Mouse (Mus musculus): ENCODE data around the gene Mxra8.

Gene Mxra8

DNA sequence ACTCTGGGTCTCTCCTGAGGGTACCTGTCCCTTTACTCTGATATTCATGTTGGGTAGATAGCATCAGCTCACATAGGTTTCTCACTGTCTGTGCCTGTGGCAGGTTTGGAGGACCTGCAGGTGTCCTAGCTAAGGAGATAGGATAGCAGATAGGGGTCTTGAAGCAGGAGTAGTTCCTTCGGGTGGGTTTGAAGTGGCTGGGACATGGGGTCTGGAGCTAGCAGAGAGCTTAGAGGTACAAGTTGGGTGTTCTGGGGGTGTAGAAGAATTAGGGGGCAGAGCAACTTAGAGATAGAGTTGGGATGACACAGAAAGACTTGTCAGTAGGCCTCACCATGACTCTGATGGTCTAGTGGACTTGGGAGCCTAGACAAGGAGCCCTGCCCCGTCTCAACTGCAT is 9.9 kb downstream of the Mxra8 start:
- H3K4me1 ChIP-seq (replicated peaks; ENCODE audit: low read depth, low read length), result peaks cover 41% of the 10 kb centered on the region
- no peak overlapping the region for H3K4me3 ChIP-seq (replicated peaks; ENCODE audit: low read length)
- 0 out of 2 replicates have a peak, but pooled peaks cover 4% of the 10 kb centered on the region for H3K27me3 ChIP-seq (ENCODE audit: insufficient read depth, low read length)
- TF ChIP-seq CTCF (conservative IDR thresholded peaks at IDR 0.05; ENCODE audit: low read length), result no peak
- TF ChIP-seq POU5F1 (IDR thresholded peaks at IDR 0.05; ENCODE audit: borderline replicate concordance, low read length), result no peak
- TF ChIP-seq NANOG (IDR thresholded peaks at IDR 0.05; ENCODE audit: borderline replicate concordance, low read length), result no peak
- peaks cover 17% of the 10 kb centered on the region; the same call in 1 of the 2 replicates for H3K36me3 ChIP-seq (ENCODE audit: insufficient read depth, low read length)
- H3K9me3 ChIP-seq (ENCODE audit: low read length), result no peaks in the 10 kb centered on the region

DNA sequence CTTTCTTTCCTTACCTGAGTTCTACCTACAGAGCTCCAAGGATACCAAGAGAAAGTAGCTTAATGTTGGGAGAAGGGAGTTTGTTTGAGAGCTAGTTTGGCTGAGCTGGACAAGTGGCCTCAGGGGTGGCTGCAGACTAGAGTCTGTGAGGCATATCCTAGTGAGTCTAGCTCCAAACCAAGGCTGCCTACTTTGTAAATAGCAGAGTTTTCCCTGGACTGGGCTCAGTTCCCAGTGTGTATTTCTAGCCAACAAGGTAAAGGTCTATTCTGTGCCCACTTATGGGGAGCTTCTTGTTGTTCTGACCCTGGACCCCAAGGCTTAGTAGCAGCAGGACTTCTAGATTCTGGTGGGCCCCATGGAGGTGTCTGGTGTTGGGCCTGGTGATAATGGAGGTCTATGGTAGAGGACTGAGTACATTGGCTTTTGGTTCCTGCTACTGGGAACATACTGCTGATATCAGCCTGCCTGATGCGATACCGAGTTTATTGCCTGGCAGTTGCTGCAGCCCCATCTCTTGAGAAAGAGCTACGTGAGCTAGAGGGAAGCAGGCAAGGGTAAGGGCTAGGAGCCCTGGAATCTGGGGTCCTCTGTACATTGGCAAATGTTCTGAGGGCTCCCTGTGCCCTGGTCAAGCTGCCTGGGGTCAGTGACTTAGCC is 10.4 kb downstream of the Mxra8 start:
- H3K9me3 ChIP-seq (ENCODE audit: low read length), result no peaks in the 10 kb centered on the region
- no peak overlapping the region for H3K4me3 ChIP-seq (replicated peaks; ENCODE audit: low read length)
- H3K27me3 ChIP-seq (ENCODE audit: insufficient read depth, low read length), result 0 out of 2 replicates have a peak, but pooled peaks cover 4% of the 10 kb centered on the region
- peaks cover 22% of the 10 kb centered on the region for H3K36me3 ChIP-seq (ENCODE audit: insufficient read depth, low read length)
- TF ChIP-seq NANOG (IDR thresholded peaks at IDR 0.05; ENCODE audit: borderline replicate concordance, low read length) (no peak), POU5F1 (IDR thresholded peaks at IDR 0.05; ENCODE audit: borderline replicate concordance, low read length) (no peak), CTCF (conservative IDR thresholded peaks at IDR 0.05; ENCODE audit: low read length) (no peak)
- peaks cover 47% of the 10 kb centered on the region for H3K4me1 ChIP-seq (replicated peaks; ENCODE audit: low read depth, low read length)

DNA sequence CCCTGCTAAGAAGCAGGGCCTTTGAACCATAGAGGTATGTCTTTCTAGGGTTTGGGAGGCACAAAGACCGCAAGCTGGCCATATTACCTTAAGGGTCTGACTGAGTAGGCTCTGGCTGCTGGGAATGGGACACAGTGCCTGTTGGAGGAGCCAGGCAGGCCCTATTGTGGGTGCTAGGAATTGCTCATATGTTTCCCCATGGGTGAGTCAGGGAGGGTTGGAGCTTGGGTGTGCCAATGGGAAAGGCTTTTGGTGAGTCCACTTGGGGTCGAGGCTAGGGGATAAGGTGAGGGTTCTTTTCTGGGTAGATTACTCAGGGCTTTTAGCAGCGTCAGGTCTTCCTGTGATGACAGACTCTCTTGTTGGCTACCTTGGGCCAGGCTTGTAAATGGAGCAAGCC is 11.9 kb downstream of the Mxra8 start:
- Histone ChIP-seq H3K36me3 (ENCODE audit: insufficient read depth, low read length) (peaks cover 36% of the 10 kb centered on the region), H3K4me3 (replicated peaks; ENCODE audit: low read length) (no peak overlapping the region), H3K4me1 (replicated peaks; ENCODE audit: low read depth, low read length) (peaks cover 49% of the 10 kb centered on the region), H3K9me3 (ENCODE audit: low read length) (no peaks in the 10 kb centered on the region), H3K27me3 (ENCODE audit: insufficient read depth, low read length) (no peaks in the 10 kb centered on the region)
- TF ChIP-seq CTCF (conservative IDR thresholded peaks at IDR 0.05; ENCODE audit: low read length) (no peak), NANOG (IDR thresholded peaks at IDR 0.05; ENCODE audit: borderline replicate concordance, low read length) (no peak), POU5F1 (IDR thresholded peaks at IDR 0.05; ENCODE audit: borderline replicate concordance, low read length) (no peak)

DNA sequence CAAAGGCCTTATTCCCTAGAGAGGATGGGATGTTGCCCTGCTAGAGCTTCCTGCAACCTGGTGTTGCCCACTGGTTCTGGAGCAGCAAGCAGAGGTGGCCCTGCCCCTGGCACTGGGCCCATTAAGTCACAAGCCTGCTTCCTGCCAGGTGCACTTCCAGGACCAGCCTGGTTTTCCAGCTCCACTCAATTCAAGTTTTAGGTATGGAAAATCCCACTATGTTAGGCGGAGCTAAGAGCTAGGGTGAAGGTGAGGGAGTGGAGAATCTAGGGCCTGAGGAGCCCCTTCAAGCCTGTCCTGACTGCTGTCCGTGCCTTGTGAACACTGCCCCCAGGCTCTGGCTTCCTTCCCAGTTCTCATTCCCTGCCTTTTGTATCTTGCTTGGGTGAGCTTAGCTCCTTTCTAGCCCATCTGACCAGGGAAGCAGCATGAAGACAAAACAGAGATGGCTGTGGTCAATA is 12.5 kb downstream of the Mxra8 start:
- H3K9me3 ChIP-seq (ENCODE audit: low read length), result no peaks in the 10 kb centered on the region
- H3K4me3 ChIP-seq (replicated peaks; ENCODE audit: low read length), result no peak overlapping the region
- H3K27me3 ChIP-seq (ENCODE audit: insufficient read depth, low read length), result no peaks in the 10 kb centered on the region
- TF ChIP-seq POU5F1 (IDR thresholded peaks at IDR 0.05; ENCODE audit: borderline replicate concordance, low read length), result no peak
- TF ChIP-seq CTCF (conservative IDR thresholded peaks at IDR 0.05; ENCODE audit: low read length), result no peak
- no peak for TF ChIP-seq NANOG (IDR thresholded peaks at IDR 0.05; ENCODE audit: borderline replicate concordance, low read length)
- peaks cover 42% of the 10 kb centered on the region for H3K36me3 ChIP-seq (ENCODE audit: insufficient read depth, low read length)
- peaks cover 47% of the 10 kb centered on the region for H3K4me1 ChIP-seq (replicated peaks; ENCODE audit: low read depth, low read length)

DNA sequence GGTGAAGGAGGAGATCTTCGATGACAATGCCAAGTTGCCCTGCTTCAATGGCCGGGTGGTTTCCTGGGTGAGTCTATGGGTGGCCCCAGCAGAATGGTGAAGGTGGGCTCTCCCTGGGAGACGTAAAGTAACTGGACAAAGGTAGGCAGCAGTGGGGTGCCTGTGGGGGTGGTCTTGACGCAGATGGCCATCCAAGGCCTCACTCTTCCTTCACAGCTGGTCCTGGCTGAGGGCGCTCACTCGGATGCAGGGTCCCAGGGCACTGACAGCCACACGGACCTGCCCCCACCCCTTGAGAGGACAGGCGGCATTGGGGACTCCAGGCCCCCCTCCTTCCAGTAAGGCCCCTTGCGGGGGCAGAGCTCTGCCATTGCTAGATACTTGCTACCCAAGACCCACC is 13.9 kb downstream of the Mxra8 start:
- Histone ChIP-seq H3K36me3 (ENCODE audit: insufficient read depth, low read length) (peaks cover 56% of the 10 kb centered on the region), H3K4me1 (replicated peaks; ENCODE audit: low read depth, low read length) (peaks cover 40% of the 10 kb centered on the region), H3K9me3 (ENCODE audit: low read length) (no peaks in the 10 kb centered on the region), H3K27me3 (ENCODE audit: insufficient read depth, low read length) (no peaks in the 10 kb centered on the region), H3K4me3 (replicated peaks; ENCODE audit: low read length) (no peak overlapping the region)
- no peak for TF ChIP-seq CTCF (conservative IDR thresholded peaks at IDR 0.05; ENCODE audit: low read length)

DNA sequence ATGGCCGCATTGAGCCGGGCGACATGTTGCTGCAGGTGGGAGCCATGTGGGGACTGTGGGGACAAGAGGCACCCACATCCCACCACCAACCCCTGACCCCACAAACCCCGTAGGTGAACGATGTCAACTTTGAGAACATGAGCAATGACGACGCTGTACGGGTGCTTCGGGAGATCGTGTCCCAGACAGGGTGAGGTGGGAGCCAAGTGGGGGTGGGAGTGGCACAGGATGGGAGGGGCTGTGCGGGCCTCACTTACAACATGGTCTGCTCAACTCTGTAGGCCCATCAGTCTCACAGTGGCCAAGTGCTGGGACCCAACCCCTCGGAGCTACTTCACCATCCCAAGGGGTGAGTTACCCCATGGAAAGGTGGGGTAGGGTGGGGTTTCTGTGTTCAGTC is 15.5 kb downstream of the Mxra8 start:
- peaks cover 65% of the 10 kb centered on the region for H3K36me3 ChIP-seq (ENCODE audit: insufficient read depth, low read length)
- no peak for TF ChIP-seq CTCF (conservative IDR thresholded peaks at IDR 0.05; ENCODE audit: low read length)
- no peak for TF ChIP-seq POU5F1 (IDR thresholded peaks at IDR 0.05; ENCODE audit: borderline replicate concordance, low read length)
- no peak for TF ChIP-seq NANOG (IDR thresholded peaks at IDR 0.05; ENCODE audit: borderline replicate concordance, low read length)
- H3K4me1 ChIP-seq (replicated peaks; ENCODE audit: low read depth, low read length), result peaks cover 31% of the 10 kb centered on the region
- H3K9me3 ChIP-seq (ENCODE audit: low read length), result no peaks in the 10 kb centered on the region
- H3K27me3 ChIP-seq (ENCODE audit: insufficient read depth, low read length), result no peaks in the 10 kb centered on the region
- H3K4me3 ChIP-seq (replicated peaks; ENCODE audit: low read length), result no peak overlapping the region

DNA sequence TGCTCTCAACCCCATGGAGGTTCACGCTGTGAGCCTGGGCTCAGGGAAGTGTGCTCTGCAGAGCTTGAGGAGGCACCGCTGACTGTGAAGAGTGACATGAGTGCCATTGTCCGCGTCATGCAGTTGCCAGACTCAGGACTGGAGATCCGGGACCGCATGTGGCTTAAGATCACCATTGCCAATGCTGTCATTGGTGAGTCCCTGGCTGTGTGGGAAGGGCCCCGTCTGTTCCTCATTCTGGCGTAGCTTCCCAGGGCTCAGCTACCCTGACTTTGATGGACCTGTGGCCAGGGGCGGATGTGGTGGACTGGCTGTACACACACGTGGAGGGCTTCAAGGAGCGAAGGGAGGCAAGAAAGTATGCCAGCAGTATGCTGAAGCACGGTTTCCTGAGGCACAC is 16.6 kb downstream of the Mxra8 start:
- Histone ChIP-seq H3K4me3 (replicated peaks; ENCODE audit: low read length) (no peak overlapping the region), H3K36me3 (ENCODE audit: insufficient read depth, low read length) (peaks cover 76% of the 10 kb centered on the region), H3K9me3 (ENCODE audit: low read length) (no peaks in the 10 kb centered on the region), H3K27me3 (ENCODE audit: insufficient read depth, low read length) (no peaks in the 10 kb centered on the region), H3K4me1 (replicated peaks; ENCODE audit: low read depth, low read length) (peaks cover 37% of the 10 kb centered on the region)
- TF ChIP-seq POU5F1 (IDR thresholded peaks at IDR 0.05; ENCODE audit: borderline replicate concordance, low read length), result no peak
- no peak for TF ChIP-seq NANOG (IDR thresholded peaks at IDR 0.05; ENCODE audit: borderline replicate concordance, low read length)
- TF ChIP-seq CTCF (conservative IDR thresholded peaks at IDR 0.05; ENCODE audit: low read length), result no peak

DNA sequence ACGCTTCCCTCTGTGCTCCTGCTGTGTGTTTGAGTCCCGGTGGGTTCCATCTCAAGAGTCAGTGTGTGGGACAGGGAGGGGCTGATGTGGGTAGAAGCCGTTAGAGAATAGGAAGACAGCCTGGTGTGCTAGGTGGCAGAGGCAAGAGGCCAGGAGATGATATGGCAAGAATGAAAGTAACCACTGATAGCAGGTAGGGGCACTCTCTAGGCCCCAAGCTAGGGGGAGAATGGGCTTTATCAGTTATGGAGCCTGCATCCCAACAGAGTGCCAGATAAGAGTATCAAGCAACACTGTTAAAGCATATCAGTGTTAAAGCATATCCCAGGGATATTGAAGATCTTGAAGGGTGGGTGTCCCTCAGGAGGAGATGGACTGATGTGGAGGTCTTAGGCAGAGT is 17.4 kb downstream of the Mxra8 start:
- TF ChIP-seq POU5F1 (IDR thresholded peaks at IDR 0.05; ENCODE audit: borderline replicate concordance, low read length) (no peak), CTCF (conservative IDR thresholded peaks at IDR 0.05; ENCODE audit: low read length) (no peak), NANOG (IDR thresholded peaks at IDR 0.05; ENCODE audit: borderline replicate concordance, low read length) (no peak)
- H3K4me1 ChIP-seq (replicated peaks; ENCODE audit: low read depth, low read length), result peaks cover 34% of the 10 kb centered on the region
- no peaks in the 10 kb centered on the region for H3K9me3 ChIP-seq (ENCODE audit: low read length)
- peaks cover 81% of the 10 kb centered on the region for H3K36me3 ChIP-seq (ENCODE audit: insufficient read depth, low read length)
- H3K27me3 ChIP-seq (ENCODE audit: insufficient read depth, low read length), result no peaks in the 10 kb centered on the region
- no peak overlapping the region for H3K4me3 ChIP-seq (replicated peaks; ENCODE audit: low read length)

DNA sequence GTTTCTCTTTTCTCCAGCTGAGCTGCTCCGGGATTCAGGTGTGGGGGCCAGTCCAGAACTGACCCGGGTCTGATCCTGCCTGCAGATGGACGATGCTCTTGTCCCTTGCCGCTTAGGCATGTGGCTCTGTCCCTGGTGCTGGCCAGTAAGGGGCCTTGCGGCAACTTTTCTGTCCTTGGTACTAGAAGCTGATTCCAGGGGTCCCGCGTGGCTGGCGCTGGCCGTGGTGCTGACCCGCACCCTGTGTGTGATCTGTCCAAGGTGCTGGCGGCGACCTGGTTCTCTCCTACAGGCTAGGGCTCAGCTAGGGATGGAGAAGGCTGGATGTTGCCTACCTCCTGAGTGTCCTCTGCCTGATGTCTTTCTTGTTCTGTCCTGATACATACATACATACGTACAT is 19.8 kb downstream of the Mxra8 start:
- peaks cover 25% of the 10 kb centered on the region for H3K4me1 ChIP-seq (replicated peaks; ENCODE audit: low read depth, low read length)
- H3K4me3 ChIP-seq (replicated peaks; ENCODE audit: low read length), result no peak overlapping the region
- H3K27me3 ChIP-seq (ENCODE audit: insufficient read depth, low read length), result no peaks in the 10 kb centered on the region
- H3K9me3 ChIP-seq (ENCODE audit: low read length), result no peaks in the 10 kb centered on the region
- H3K36me3 ChIP-seq (ENCODE audit: insufficient read depth, low read length), result peaks cover 72% of the 10 kb centered on the region
- TF ChIP-seq POU5F1 (IDR thresholded peaks at IDR 0.05; ENCODE audit: borderline replicate concordance, low read length), result no peak
- no peak for TF ChIP-seq CTCF (conservative IDR thresholded peaks at IDR 0.05; ENCODE audit: low read length)
- TF ChIP-seq NANOG (IDR thresholded peaks at IDR 0.05; ENCODE audit: borderline replicate concordance, low read length), result no peak
